Mouse (Mus musculus) spleen, adult 12 weeks (tissue): ENCODE data around the gene Mcpt1.
"Not testable (repeated sequence)": the region's sequence is repeated elsewhere in the genome, so short reads cannot be mapped to it uniquely, and the experiment has no call there.

ENCODE experiments used
- DNase-seq: peaks from one replicate; pipeline ENCODE4 v3.0.0; 2022; ENCODE audit warnings: low spot score

Gene Mcpt1

DNA sequence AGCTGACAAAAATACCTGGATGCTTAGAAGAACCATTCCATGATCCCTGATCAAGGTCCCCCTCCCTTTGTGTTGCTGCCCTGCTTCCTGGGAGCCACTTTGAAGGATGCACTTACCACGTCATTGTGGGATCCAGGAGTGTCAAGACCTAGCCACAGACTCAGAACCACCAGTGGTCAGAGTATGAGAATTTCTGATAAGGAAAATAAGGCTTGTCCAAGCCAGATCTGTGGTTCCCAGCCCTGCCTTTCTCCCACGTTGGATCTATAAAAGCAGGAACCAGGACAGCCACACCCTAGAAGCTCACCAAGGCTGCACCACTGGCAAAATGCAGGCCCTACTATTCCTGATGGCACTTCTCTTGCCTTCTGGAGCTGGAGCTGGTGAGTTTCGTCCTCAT, at the start of gene Mcpt1:
Gene Mcpt1, plus strand, starts transcription at position 301 of the 400 bp plus-strand sequence.
- not testable (repeated sequence) for DNase-seq

DNA sequence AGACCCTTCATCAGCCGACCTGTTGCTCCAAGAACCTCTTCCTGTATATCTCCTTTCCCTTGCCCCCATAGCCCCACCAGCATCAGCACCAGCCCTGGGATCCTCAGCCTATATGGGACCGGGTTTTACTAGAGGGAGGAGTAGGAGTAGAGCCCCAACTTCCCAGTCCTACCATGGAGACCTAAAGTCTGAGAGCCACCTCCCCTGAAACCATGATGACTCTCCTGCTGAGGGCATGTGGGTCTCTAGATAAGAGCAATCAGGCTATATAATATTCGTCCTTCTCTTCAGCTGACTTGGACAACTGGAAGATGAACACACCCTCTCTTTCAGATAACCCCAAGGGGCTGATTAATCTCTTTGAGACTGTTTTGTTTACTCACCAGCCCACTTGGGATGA, 30.3 kb upstream of the Mcpt1 start:
- DNase-seq = not testable (repeated sequence)

DNA sequence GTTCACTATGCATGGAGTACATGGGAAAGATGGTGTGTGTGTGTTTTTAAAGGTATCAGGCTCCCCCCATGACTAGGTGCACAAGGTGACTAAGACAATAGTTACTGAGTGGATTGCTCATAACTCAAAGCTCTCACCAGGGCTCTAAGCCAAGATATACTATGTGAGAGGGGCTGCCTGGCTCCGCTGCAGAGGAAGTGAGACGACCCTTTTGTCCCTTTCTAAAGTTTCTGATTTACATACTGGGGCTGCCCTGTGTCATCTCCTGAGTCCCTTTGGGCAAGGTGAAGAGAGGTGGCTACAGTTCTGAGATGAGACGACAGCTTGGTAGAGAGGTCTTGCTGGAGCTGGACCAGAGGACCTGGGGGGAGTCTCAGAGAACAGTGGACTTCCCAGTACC, 4.6 kb upstream of the Mcpt1 start:
- DNase-seq = no peak

DNA sequence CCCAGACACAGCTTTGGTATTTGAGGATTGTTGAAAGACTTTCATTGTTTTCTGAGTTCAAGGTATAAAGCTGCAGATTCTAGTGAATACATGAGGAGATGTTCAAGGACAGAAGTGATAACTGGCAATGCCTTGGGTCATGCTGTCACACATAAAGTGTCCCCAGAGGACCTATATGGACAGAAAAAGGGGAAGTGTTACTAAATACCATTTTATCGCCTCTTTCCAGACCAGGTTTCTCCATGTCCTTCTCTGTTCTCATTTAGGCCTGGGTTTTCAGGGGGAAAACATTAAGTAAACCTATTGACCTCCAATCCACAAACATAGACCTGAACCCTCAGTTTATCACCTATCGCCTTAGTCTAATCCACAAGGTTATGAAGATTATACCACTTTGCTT, 3.8 kb upstream of the Mcpt1 start:
- no peak for DNase-seq

DNA sequence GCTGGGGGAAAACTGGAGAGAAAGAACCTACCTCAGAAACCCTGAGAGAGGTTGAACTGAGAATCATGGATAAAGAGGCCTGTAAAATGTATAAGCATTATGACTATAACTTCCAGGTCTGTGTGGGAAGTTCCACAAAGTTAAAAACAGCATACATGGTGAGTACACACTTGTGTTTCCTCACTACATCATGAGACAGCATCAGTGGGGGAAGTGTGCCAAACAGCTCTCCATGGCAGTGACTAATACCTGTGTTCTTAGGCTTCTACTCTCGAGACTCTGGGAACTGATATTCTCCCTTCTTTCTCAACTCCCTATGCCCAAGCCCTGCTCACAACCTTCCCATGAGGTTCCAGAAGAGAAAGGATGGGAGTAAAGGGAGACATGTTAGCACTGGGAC, 1.7 kb downstream of the Mcpt1 start:
- no peak for DNase-seq

DNA sequence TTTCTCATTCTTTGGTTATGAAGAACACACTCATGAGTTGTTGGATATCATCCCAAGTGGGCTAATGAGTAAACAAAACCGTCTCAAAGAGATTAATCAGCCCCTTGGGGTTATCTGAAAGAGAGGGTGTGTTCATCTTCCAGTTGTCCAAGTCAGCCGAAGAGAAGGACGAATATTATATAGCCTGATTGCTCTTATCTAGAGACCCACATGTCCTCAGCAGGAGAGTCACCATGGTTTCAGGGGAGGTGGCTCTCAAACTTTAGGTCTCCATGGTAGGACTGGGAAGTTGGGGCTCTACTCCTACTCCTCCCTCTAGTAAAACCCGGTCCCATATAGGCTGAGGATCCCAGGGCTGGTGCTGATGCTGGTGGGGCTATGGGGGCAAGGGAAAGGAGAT, 3.5 kb downstream of the Mcpt1 start:
- DNase-seq = not testable (repeated sequence)

DNA sequence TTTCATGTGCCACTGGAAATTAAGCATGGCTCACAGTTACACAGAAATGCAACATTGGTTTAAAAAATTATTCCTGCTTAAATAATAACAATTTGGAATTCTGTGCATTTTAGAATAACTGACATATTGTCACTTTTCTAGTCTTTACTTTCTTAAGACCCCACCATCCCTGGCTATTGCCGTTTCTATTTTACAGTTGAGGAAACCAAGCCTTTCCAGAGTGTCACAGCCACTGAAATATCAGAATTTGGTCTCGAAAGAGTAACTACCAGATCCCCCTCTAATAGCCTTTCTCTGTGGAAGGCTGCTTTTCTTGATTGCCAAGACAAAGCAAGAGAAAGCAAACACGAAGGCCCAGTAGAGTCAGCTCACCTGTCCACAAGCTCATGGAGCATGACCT, 12.6 kb downstream of the Mcpt1 start, which contains the start of gene Mcpt9:
Gene Mcpt9, minus strand, starts transcription at position 101 of the 400 bp plus-strand sequence.
- not testable (repeated sequence) for DNase-seq

DNA sequence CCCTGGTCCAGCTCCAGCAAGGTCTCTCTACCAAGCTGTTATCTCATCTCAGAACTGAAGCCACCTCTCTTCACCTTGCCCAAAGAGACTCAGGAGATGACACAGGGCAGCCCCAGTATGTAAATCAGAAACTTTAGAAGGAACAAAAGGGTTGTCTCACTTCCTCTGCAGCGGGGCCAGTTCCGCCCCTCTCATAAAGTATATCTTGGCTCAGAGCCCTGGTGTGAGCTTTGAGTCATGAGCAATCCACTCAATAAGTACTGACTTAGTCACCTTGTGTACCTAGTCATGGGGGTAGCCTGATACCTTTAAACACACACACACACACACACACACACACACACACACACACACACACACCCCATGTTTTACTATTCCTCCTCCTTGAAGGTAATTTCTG, 16.7 kb downstream of the Mcpt1 start:
- DNase-seq = no peak

DNA sequence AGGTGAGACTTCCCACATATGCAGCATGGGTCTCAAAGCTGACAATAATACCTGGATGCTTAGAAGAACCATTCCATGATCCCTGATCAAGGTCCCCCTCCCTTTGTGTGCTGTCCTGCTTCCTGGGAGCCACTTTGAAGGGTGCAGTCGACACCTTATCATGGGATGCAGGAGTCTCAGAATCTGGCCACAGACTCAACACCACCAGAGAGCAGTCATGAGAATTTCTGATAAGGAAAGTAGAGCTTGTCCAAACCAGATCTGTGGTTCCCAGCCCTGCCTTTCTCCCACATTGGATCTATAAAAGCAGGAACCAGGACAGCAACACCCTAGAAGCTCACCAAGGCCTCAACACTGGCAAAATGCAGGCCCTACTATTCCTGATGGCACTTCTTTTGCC, 24.0 kb downstream of the Mcpt1 start, which contains the start of gene Mcpt2:
Gene Mcpt2, plus strand, starts transcription at position 250 of the 400 bp plus-strand sequence.
- DNase-seq = not testable (repeated sequence)

DNA sequence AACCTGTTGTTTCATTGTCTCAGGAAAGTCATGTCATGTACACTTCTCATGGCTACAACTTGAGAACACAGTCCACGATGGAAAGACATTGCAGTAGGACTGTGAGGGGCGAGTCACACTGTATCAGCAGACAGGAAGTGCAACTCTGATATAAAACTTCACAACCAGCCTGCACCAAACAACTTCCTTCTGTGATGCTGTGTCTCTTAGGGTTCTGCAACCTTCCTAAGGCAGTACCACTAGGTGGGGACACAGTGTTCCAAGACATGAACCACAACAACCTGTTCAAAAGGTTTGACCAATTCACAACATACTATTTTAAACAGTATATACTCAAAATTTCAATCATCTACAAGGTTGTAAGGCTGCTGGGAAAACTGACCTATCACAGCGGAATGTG, 37.6 kb downstream of the Mcpt1 start:
- DNase-seq = no peak

DNA sequence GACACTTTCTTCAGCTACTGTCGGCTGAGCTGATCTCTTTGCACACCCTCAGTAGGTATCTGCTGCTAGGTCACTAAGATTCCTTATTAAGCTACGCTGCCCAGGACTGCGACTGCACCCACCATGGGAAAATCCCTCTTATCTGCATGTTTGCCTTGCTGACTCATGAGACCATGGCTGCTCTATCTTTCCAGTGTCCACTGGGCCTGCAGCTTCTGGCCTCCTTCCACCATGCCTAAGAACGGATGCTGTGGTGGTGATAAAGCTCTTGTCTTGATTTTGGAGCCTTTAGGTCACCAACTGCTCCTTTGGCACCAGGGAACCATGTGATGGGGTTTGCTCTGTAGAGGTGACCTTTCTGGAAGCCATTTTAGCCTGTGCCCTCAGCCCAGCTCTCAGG, 40.0 kb downstream of the Mcpt1 start:
- DNase-seq = no peak

DNA sequence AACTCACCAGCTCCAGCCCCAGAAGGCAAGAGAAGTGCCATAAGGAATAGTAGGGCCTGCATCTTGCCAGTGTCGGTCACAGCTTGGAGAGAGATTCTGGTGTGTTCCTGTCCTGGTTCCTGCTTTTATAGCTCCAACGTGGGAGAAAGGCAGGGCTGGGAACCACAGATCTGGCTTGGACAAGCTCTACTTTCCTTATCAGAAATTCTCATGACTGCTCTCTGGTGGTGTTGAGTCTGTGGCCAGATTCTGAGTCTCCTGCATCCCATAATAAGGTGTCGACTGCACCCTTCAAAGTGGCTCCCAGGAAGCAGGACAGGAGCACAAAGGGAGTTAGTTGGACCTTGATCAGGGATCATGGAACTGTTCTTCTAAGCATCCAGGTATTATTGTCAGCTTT, 44.4 kb downstream of the Mcpt1 start, which contains the start of gene Mcpt4:
Gene Mcpt4, minus strand, starts transcription at position 101 of the 400 bp plus-strand sequence.
- DNase-seq = not testable (repeated sequence)
